Mouse (Mus musculus) spleen, postnatal 36 days (tissue): ENCODE measurements around the gene Gm3127.
"Not testable (repeated sequence)": the region's sequence is repeated elsewhere in the genome, so short reads cannot be mapped to it uniquely, and the experiment has no call there.

ENCODE experiments used
- DNase-seq, 2 experiments: peaks; one replicate each; pipeline ENCODE4 v3.0.0; 2022; ENCODE audit warnings: low spot score in 2 of 2, mixed read lengths in 1 of 2

Gm3127 gene

DNA sequence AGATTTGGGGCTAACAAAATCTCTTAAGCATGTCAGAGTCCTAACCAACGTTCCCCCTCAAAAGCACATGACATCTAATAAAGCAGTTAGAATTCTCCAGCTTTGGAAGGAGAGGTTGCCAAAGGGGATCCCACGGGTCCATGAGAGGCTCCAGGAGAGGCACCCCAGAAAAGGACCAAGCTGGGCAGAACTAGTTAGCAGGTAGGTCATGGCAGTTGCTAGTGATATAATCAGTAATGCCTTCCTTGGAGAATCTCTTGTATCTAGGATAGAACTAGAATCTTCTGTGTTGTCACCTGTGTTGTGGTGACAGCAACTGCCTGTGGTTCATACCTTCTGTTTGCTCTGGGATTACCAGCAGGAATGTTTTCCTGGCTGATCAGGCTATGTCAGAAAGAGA is at the start of gene Gm3127:
Gene Gm3127 (plus strand): TSS at position 301 of the 400 bp plus-strand sequence.
- DNase-seq = not testable (repeated sequence)

DNA sequence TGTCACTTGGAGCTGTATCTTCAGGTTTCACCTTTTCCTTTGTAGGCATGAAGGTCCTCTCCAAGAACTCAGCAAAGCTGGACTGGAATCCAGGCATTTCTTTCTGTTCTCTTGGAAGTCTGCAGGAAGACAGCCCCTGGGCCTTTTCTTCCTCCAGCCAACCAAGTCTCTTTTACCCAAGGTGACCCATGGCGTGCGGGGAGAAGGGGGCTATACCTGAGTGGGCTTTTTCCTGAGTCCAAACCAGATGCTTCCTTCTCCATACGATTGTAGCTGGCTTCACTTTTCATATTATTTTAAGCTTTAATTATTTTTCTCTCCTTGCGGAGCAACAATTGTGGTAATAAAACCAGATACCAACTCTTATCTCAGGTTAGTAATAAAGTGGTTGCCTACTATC is 23.2 kb upstream of the Gm3127 start:
- not testable (repeated sequence) for DNase-seq

- DNase-seq = not testable (repeated sequence)
These were observed 17.2 kb downstream of the Gm3127 start for GRCm38 (mm10) chr14:4182030-4182429.

DNA sequence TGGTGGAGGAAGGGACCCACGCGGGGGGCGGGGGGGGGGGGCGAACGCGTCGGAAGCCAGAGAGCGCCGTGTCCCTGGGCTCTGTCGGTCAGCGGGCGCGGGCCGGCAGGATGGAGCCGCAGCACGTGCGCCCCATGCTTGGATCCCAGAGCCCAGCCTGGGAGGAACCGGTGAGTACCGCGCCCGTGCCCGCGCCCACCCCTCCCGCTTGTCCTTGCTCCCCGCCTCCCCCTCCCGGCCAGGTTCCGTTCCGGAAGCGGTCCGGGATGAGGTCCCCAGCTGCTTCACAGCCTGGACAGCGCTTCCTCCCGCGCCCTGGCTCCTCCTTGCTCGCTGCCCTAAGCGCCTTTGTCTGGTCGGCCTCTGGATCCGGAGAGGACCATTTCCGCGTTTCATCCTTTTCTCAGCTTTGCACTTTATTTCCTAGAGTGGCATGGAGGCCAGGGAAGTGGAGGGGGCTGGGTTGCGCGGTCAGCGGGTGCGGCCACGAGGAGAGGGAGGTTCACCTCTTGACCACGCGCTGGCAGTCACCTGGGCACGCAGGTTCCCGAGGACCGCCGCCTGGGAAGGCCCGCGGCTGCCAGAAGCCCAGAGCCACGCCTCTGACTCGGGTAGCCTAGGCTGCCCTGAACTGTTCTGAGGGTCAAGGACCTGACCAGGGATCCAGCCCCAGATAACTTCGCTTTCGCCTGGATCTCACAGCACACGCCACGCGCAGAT is 17.8 kb downstream of the Gm3127 start, which contains the start of gene Gm2974:
Gene Gm2974 (plus strand): TSS at position 86 of the 720 bp plus-strand sequence.
- DNase-seq = not testable (repeated sequence)

- not testable (repeated sequence) for DNase-seq
These were observed 18.5 kb downstream of the Gm3127 start for GRCm38 (mm10) chr14:4183375-4183774.
